Mouse (Mus musculus): Measurements from ENCODE around the gene Suclg2. TPM values are rescaled to one million over a fixed set of nuclear protein-coding genes. Genes with fewer than 3 reads are reported as not detected.

The Suclg2 gene
- polyA plus RNA-seq, 1 experiment: 9.0 TPM

DNA sequence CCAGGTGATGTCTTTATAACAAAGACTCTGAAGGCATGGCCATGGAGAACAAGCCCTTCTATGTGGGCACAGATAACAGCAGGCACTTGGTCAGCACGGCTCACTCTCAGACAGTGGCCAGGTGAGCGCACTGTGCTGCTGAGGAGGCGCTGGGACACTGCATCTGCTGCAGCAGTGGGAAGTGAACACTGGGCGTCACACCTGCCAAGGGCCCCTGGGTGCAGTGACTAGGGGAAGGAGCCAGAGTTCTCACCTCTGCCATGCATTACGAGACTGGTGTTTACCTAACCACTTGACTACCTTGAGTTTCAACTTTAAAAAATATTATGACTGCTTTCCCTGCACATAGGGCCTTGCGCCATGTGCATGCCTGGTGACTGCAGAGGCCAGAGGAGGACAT is 238.8 kb downstream of the Suclg2 start:
- no peak for TF ChIP-seq POLR2A (IDR thresholded peaks at IDR 0.05; ENCODE audit: borderline replicate concordance, extremely low read depth, low read depth, low read length)
- no peak for TF ChIP-seq CTCF (IDR thresholded peaks at IDR 0.05; ENCODE audit: insufficient read depth, low read length)
- no peak overlapping the region for H3K4me3 ChIP-seq (replicated peaks; ENCODE audit: extremely low read depth, low read depth, low read length)
- 86% methylated on average over 6 of the region's 6 CpGs for WGBS
- H3K4me1 ChIP-seq (ENCODE audit: control insufficient read depth, insufficient read depth, low read length): no peaks in the 10 kb centered on the region
- no peak for DNase-seq

DNA sequence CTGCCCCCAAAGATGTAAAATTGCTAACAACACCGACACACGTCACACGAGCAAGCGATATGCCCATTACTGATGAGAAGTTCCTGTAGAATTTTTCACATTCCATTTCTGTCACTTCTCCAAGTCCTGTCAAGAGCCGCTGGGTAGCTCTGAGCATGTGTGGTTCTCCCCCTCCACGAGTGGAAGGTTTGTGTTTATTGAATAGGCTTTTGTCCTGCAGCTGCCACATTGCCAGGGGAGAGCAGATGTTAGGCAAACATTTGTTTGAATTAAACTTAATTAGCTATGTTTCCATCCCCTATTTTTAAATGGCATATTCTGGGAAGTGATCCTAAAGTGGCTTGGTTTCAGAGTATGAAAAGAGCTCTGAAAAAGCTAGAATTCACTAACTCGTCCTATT is 249.1 kb downstream of the Suclg2 start:
- TF ChIP-seq CTCF (IDR thresholded peaks at IDR 0.05; ENCODE audit: insufficient read depth, low read length) (no peak), POLR2A (IDR thresholded peaks at IDR 0.05; ENCODE audit: borderline replicate concordance, extremely low read depth, low read depth, low read length) (no peak)
- Histone ChIP-seq H3K4me3 (replicated peaks; ENCODE audit: extremely low read depth, low read depth, low read length) (no peak overlapping the region), H3K4me1 (ENCODE audit: control insufficient read depth, insufficient read depth, low read length) (no peaks in the 10 kb centered on the region)
- 50% methylated on average over 7 of the region's 7 CpGs for WGBS
- no peak for DNase-seq

DNA sequence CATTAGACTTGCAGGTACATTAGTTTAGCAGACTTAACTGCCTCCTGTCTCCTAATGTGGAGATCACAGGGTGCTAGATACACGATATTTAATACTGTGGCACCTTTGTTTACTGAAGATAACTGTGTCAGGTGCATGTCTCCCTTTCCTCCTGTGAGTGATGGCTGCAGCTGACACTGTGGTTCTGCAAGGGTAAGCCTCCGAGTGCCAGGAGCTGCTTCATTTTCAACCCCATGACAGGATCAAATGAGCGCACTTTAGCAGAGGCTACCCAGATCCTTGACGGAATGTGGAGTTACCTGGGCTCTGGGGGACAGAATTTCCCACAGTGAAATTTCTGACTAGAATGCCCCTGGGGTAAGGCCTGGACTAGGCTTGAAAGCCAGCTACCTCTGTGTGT is 253.3 kb downstream of the Suclg2 start:
- Histone ChIP-seq H3K4me1 (ENCODE audit: control insufficient read depth, insufficient read depth, low read length) (no peaks in the 10 kb centered on the region), H3K4me3 (replicated peaks; ENCODE audit: extremely low read depth, low read depth, low read length) (no peak overlapping the region)
- no peak for TF ChIP-seq CTCF (IDR thresholded peaks at IDR 0.05; ENCODE audit: insufficient read depth, low read length)
- TF ChIP-seq POLR2A (IDR thresholded peaks at IDR 0.05; ENCODE audit: borderline replicate concordance, extremely low read depth, low read depth, low read length): no peak
- 74% methylated on average over 4 of the region's 4 CpGs for WGBS
- DNase-seq: no peak

DNA sequence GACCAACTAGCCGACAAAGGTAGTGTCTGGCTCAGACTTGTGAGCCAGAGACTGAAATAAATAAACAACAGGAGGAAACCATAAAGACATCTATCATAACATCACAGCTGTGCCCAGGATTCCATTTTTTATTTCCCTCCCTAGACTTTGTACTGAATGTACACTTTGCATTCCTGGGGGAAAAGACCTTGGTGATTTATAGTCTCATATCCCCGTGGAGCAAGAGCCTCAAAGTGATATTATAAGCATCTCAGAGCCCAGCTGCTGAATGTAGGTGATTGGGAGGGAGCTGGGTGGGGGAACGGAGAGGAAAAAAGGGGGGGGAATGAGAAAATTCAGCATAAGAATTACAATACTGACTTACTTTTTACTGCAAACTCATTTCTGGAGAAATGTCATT is 259.2 kb downstream of the Suclg2 start:
- DNase-seq: no peak
- TF ChIP-seq POLR2A (IDR thresholded peaks at IDR 0.05; ENCODE audit: borderline replicate concordance, extremely low read depth, low read depth, low read length) (no peak), CTCF (IDR thresholded peaks at IDR 0.05; ENCODE audit: insufficient read depth, low read length) (no peak)
- Histone ChIP-seq H3K4me1 (ENCODE audit: control insufficient read depth, insufficient read depth, low read length) (no peaks in the 10 kb centered on the region), H3K4me3 (replicated peaks; ENCODE audit: extremely low read depth, low read depth, low read length) (no peak overlapping the region)
- WGBS: 37% methylated on average over 3 of the region's 3 CpGs

DNA sequence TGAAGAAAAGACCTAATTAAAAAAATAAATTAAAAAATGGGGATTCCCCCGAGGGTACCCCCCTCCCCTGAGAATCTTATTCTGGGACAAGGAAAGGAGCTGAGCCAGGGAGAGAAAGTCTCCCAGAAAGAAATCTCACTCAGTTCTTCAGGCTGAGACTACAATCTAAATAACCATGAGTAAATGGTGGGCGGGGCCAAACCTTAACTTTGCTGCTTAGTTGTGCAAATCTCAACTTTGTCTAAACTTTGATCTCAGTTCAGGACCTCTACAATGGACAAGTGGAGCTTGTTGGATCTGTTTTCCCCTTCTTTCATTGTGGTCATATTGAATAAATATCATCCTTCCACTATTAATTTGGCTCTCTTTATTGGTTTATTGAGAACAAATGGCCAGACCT is 272.4 kb downstream of the Suclg2 start:
- DNase-seq: no peak
- no peak for TF ChIP-seq POLR2A (IDR thresholded peaks at IDR 0.05; ENCODE audit: borderline replicate concordance, extremely low read depth, low read depth, low read length)
- TF ChIP-seq CTCF (IDR thresholded peaks at IDR 0.05; ENCODE audit: insufficient read depth, low read length): no peak
- Histone ChIP-seq H3K4me1 (ENCODE audit: control insufficient read depth, insufficient read depth, low read length) (no peaks in the 10 kb centered on the region), H3K4me3 (replicated peaks; ENCODE audit: extremely low read depth, low read depth, low read length) (no peak overlapping the region)
- 88% methylated on average over 2 of the region's 2 CpGs for WGBS

DNA sequence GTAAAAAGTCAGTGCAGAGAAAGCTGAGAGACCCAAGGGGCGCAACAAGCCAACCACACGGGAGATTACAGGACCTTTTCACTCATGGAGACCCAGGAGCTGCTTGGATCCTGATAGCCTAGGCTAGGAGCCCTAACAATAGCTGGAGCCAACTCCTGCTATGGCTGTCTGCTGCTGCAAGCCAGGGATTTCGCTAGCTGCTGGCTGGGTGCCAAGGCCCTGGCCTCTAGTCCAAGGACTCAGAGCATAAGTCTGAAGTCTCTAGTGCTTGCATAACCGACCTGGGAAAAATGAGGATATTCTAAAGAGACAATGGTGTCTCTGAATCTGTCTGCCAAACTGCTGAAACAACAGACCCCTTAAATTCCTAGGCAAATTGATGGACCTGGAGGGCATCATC is 273.6 kb downstream of the Suclg2 start:
- WGBS: 51% methylated on average over 4 of the region's 4 CpGs
- no peak overlapping the region for H3K4me3 ChIP-seq (replicated peaks; ENCODE audit: extremely low read depth, low read depth, low read length)
- peak; percentile 21 for DNase-seq

More for the DNA sequence above, 273.6 kb downstream of the Suclg2 start:
- no peaks in the 10 kb centered on the region for H3K4me1 ChIP-seq (ENCODE audit: control insufficient read depth, insufficient read depth, low read length)
- TF ChIP-seq CTCF (IDR thresholded peaks at IDR 0.05; ENCODE audit: insufficient read depth, low read length) (no peak), POLR2A (IDR thresholded peaks at IDR 0.05; ENCODE audit: borderline replicate concordance, extremely low read depth, low read depth, low read length) (no peak)
